Mouse (Mus musculus): ENCODE measurements around the gene Psen2. TPM values are rescaled to one million over a fixed set of nuclear protein-coding genes. Genes with fewer than 3 reads are reported as not detected.

Gene Psen2
- polyA plus RNA-seq, 1 experiment from 2014 or later: 37.0 TPM

GRCm38 (mm10) chr1:180208370-180208769 is 54.9 kb downstream of the Psen2 start:
- Histone ChIP-seq H3K27ac (ENCODE audit: low read length) (no peak overlapping the region), H3K9ac (ENCODE audit: low read depth, low read length) (no peak overlapping the region), H3K4me1 (ENCODE audit: control insufficient read depth, low read depth, low read length) (no peaks in the 10 kb centered on the region; the same call in 1 of the 2 replicates), H3K9me3 (replicated peaks; ENCODE audit: control insufficient read depth, low read length) (no peaks in the 10 kb centered on the region), H3K4me2 (ENCODE audit: low read depth, low read length) (no peak overlapping the region), H3K4me3 (ENCODE audit: low read depth, low read length) (no peak overlapping the region), H3K27me3 (ENCODE audit: control insufficient read depth, insufficient read depth, low read depth, low read length) (no peaks in the 10 kb centered on the region), H3K36me3 (ENCODE audit: control insufficient read depth, insufficient read depth) (no peaks in the 10 kb centered on the region)
- WGBS (ENCODE audit: insufficient replicate concordance): 65% methylated on average over 3 of the region's 3 CpGs
- no peak for ATAC-seq (ENCODE audit: low read depth)

GRCm38 (mm10) chr1:180200722-180201121 is 62.5 kb downstream of the Psen2 start:
- H3K4me3 ChIP-seq (ENCODE audit: low read depth, low read length): no peak overlapping the region
- 73% methylated on average over 5 of the region's 5 CpGs for WGBS (ENCODE audit: insufficient replicate concordance)

GRCm38 (mm10) chr1:180199715-180200050 is 63.6 kb downstream of the Psen2 start:
- Histone ChIP-seq H3K36me3 (ENCODE audit: control insufficient read depth, insufficient read depth) (no peaks in the 10 kb centered on the region), H3K4me1 (ENCODE audit: control insufficient read depth, low read depth, low read length) (peaks cover 14% of the 10 kb centered on the region), H3K9ac (ENCODE audit: low read depth, low read length) (no peak overlapping the region), H3K27me3 (ENCODE audit: control insufficient read depth, insufficient read depth, low read depth, low read length) (no peaks in the 10 kb centered on the region), H3K27ac (ENCODE audit: low read length) (no peak overlapping the region), H3K4me2 (ENCODE audit: low read depth, low read length) (no peak overlapping the region), H3K9me3 (replicated peaks; ENCODE audit: control insufficient read depth, low read length) (no peaks in the 10 kb centered on the region), H3K4me3 (ENCODE audit: low read depth, low read length) (no peak overlapping the region)
- no peak for ATAC-seq (ENCODE audit: low read depth)
- WGBS (ENCODE audit: insufficient replicate concordance): 42% methylated on average over 4 of the region's 4 CpGs

More at GRCm38 (mm10) chr1:180200722-180201121, 62.5 kb downstream of the Psen2 start:
- H3K36me3 ChIP-seq (ENCODE audit: control insufficient read depth, insufficient read depth): no peaks in the 10 kb centered on the region
- H3K9ac ChIP-seq (ENCODE audit: low read depth, low read length): no peak overlapping the region
- no peak overlapping the region for H3K27ac ChIP-seq (ENCODE audit: low read length)
- H3K9me3 ChIP-seq (replicated peaks; ENCODE audit: control insufficient read depth, low read length): no peaks in the 10 kb centered on the region
- H3K27me3 ChIP-seq (ENCODE audit: control insufficient read depth, insufficient read depth, low read depth, low read length): no peaks in the 10 kb centered on the region
- H3K4me2 ChIP-seq (ENCODE audit: low read depth, low read length): no peak overlapping the region
- ATAC-seq (ENCODE audit: low read depth): no peak
- peaks cover 6% of the 10 kb centered on the region for H3K4me1 ChIP-seq (ENCODE audit: control insufficient read depth, low read depth, low read length)

GRCm38 (mm10) chr1:180198959-180199714 is 64.1 kb downstream of the Psen2 start, which contains the start of gene Coq8a:
Coq8a (minus strand) TSS chr1:180199602.
- Histone ChIP-seq H3K27ac (ENCODE audit: low read length) (no peak within 1 kb of the TSS), H3K4me1 (ENCODE audit: control insufficient read depth, low read depth, low read length) (peaks cover 14% of the 10 kb centered on the region), H3K4me2 (ENCODE audit: low read depth, low read length) (no peak within 1 kb of the TSS), H3K36me3 (ENCODE audit: control insufficient read depth, insufficient read depth) (no peaks in the 10 kb centered on the region), H3K4me3 (ENCODE audit: low read depth, low read length) (no peak within 1 kb of the TSS), H3K9me3 (replicated peaks; ENCODE audit: control insufficient read depth, low read length) (no peaks in the 10 kb centered on the region), H3K9ac (ENCODE audit: low read depth, low read length) (no peak within 1 kb of the TSS), H3K27me3 (ENCODE audit: control insufficient read depth, insufficient read depth, low read depth, low read length) (no peaks in the 10 kb centered on the region)
- 20% methylated on average over 4 of the region's 4 CpGs for WGBS (ENCODE audit: insufficient replicate concordance)
- no peak for ATAC-seq (ENCODE audit: low read depth)

GRCm38 (mm10) chr1:180197956-180198355 is 65.3 kb downstream of the Psen2 start:
- H3K9me3 ChIP-seq (replicated peaks; ENCODE audit: control insufficient read depth, low read length): no peaks in the 10 kb centered on the region
- 56% methylated on average over 3 of the region's 3 CpGs for WGBS (ENCODE audit: insufficient replicate concordance)
- no peak overlapping the region for H3K4me2 ChIP-seq (ENCODE audit: low read depth, low read length)
- H3K4me3 ChIP-seq (ENCODE audit: low read depth, low read length): no peak overlapping the region
- H3K27ac ChIP-seq (ENCODE audit: low read length): no peak overlapping the region
- no peaks in the 10 kb centered on the region for H3K36me3 ChIP-seq (ENCODE audit: control insufficient read depth, insufficient read depth)
- no peak for ATAC-seq (ENCODE audit: low read depth)
- H3K27me3 ChIP-seq (ENCODE audit: control insufficient read depth, insufficient read depth, low read depth, low read length): no peaks in the 10 kb centered on the region
- peaks cover 14% of the 10 kb centered on the region for H3K4me1 ChIP-seq (ENCODE audit: control insufficient read depth, low read depth, low read length)
- H3K9ac ChIP-seq (ENCODE audit: low read depth, low read length): no peak overlapping the region

- H3K4me3 ChIP-seq (ENCODE audit: low read depth, low read length): peak overlapping the region; percentile 76
- peak overlapping the region; percentile 58 for H3K9ac ChIP-seq (ENCODE audit: low read depth, low read length)
- H3K27ac ChIP-seq (ENCODE audit: low read length): peak overlapping the region; percentile 53; the same call in 1 of the 2 replicates
- no peaks in the 10 kb centered on the region for H3K36me3 ChIP-seq (ENCODE audit: control insufficient read depth, insufficient read depth)
- peak overlapping the region; percentile 91 for H3K4me2 ChIP-seq (ENCODE audit: low read depth, low read length)
- no peaks in the 10 kb centered on the region for H3K9me3 ChIP-seq (replicated peaks; ENCODE audit: control insufficient read depth, low read length)
- WGBS (ENCODE audit: insufficient replicate concordance): 84% methylated on average over 9 of the region's 9 CpGs
- peaks cover 19% of the 10 kb centered on the region for H3K4me1 ChIP-seq (ENCODE audit: control insufficient read depth, low read depth, low read length)
- no peaks in the 10 kb centered on the region for H3K27me3 ChIP-seq (ENCODE audit: control insufficient read depth, insufficient read depth, low read depth, low read length)
- no peak for ATAC-seq (ENCODE audit: low read depth)
Measured at GRCm38 (mm10) chr1:180196508-180196907, 66.7 kb downstream of the Psen2 start.

GRCm38 (mm10) chr1:180195703-180196381 is 67.4 kb downstream of the Psen2 start:
- Histone ChIP-seq H3K9me3 (replicated peaks; ENCODE audit: control insufficient read depth, low read length) (no peaks in the 10 kb centered on the region), H3K4me3 (ENCODE audit: low read depth, low read length) (peak overlapping the region; percentile 76), H3K27ac (ENCODE audit: low read length) (peak overlapping the region; percentile 82), H3K36me3 (ENCODE audit: control insufficient read depth, insufficient read depth) (no peaks in the 10 kb centered on the region), H3K27me3 (ENCODE audit: control insufficient read depth, insufficient read depth, low read depth, low read length) (no peaks in the 10 kb centered on the region), H3K4me2 (ENCODE audit: low read depth, low read length) (peak overlapping the region; percentile 91), H3K9ac (ENCODE audit: low read depth, low read length) (peak overlapping the region; percentile 66), H3K4me1 (ENCODE audit: control insufficient read depth, low read depth, low read length) (peaks cover 19% of the 10 kb centered on the region)
- ATAC-seq (ENCODE audit: low read depth): peak; percentile 99
- WGBS (ENCODE audit: insufficient replicate concordance): under 1% methylated on average over 57 of the region's 57 CpGs

- H3K4me3 ChIP-seq (ENCODE audit: low read depth, low read length): peak overlapping the region; percentile 76
- peaks cover 19% of the 10 kb centered on the region for H3K4me1 ChIP-seq (ENCODE audit: control insufficient read depth, low read depth, low read length)
- H3K27ac ChIP-seq (ENCODE audit: low read length): peak overlapping the region; percentile 82
- peak overlapping the region; percentile 91 for H3K4me2 ChIP-seq (ENCODE audit: low read depth, low read length)
- peak overlapping the region; percentile 66 for H3K9ac ChIP-seq (ENCODE audit: low read depth, low read length)
- H3K9me3 ChIP-seq (replicated peaks; ENCODE audit: control insufficient read depth, low read length): no peaks in the 10 kb centered on the region
- H3K27me3 ChIP-seq (ENCODE audit: control insufficient read depth, insufficient read depth, low read depth, low read length): no peaks in the 10 kb centered on the region
- no peaks in the 10 kb centered on the region for H3K36me3 ChIP-seq (ENCODE audit: control insufficient read depth, insufficient read depth)
- ATAC-seq (ENCODE audit: low read depth): peak; percentile 40
- WGBS (ENCODE audit: insufficient replicate concordance): 19% methylated on average over 9 of the region's 9 CpGs
Measured at GRCm38 (mm10) chr1:180194781-180195471, 68.3 kb downstream of the Psen2 start.
